ENCODE assay signal across 10 mouse cellular contexts in genomic region chr4:99032921-99033320, GRCm38 (mm10). TPM values are rescaled to one million over a fixed set of nuclear protein-coding genes. Genes with fewer than 3 reads are reported as not detected.
A peak's percentile ranks its signal among the peaks of the same experiment; 100 is the strongest.
DNase-seq lines count a peak whose midpoint lies in the region; ATAC-seq and TF ChIP-seq lines count a peak whose summit lies in the region.
"Had no signal": no experiment of that assay in that cellular context is flagged by ENCODE, and none has a peak within 500 bp of the region (broad histone marks: within the 10 kb centered on the region; RNA-seq: fewer than 3 reads in every experiment).

No protein-coding gene starts in this region.

- TF ChIP-seq CTCF in lung, postnatal 0 days (IDR thresholded peaks at IDR 0.05): no peak
- TF ChIP-seq CTCF in left cerebral cortex, adult 2 months (IDR thresholded peaks at IDR 0.05): no peak

- H3K36me3 ChIP-seq in heart, embryonic 10.5 days: no peaks in the 10 kb centered on the region
- no peaks in the 10 kb centered on the region for H3K36me3 ChIP-seq in lung, postnatal 0 days (ENCODE audit: insufficient read depth, low read length)
- H3K36me3 ChIP-seq: lung, embryonic 15.5 days had no signal

- peak; percentile 13 for DNase-seq in heart, adult 8-10 months (ENCODE audit: low spot score)
- no peak for DNase-seq in heart, embryonic 10.5 days (ENCODE audit: low spot score)
- DNase-seq in A20 (ENCODE audit: low read depth, low spot score): peak; percentile 82
- DNase-seq in lung, postnatal 0 days (ENCODE audit: low spot score): peak; percentile 35
- DNase-seq in urinary bladder, adult 18-20 months (ENCODE audit: low spot score in 2 of 2): no peak
- DNase-seq in layer of hippocampus, adult 8-10 months (ENCODE audit: low spot score in 2 of 2): no peak
- no peak for DNase-seq in left cerebral cortex, adult 2 months (ENCODE audit: extremely low spot score in 1 of 2, low spot score in 2 of 2)
- DNase-seq: right cerebral cortex, postnatal 14 days had no signal

- H3K27ac ChIP-seq in heart, embryonic 10.5 days: no peak overlapping the region
- H3K27ac ChIP-seq in lung, postnatal 0 days (ENCODE audit: low read length): no peak overlapping the region
- H3K27ac ChIP-seq in left cerebral cortex, adult 2 months: no peak overlapping the region
- H3K27ac ChIP-seq: lung, embryonic 15.5 days had no signal

- peak; percentile 91 to 97 for ATAC-seq in hematopoietic stem cell, adult 5-6 weeks (replicated peaks in 1 of 2; ENCODE audit: insufficient read depth in 1 of 2, low FRiP score in 2 of 2, low TSS enrichment in 1 of 2, low read depth in 1 of 2, poor library complexity in 2 of 2, severe bottlenecking in 2 of 2)
- no peak for ATAC-seq in lung, postnatal 0 days

- H3K9ac ChIP-seq in lung, postnatal 0 days (replicated peaks; ENCODE audit: low read depth): no peak overlapping the region
- H3K9ac ChIP-seq: lung, embryonic 15.5 days had no signal

- intact Hi-C loops in left cerebral cortex, adult 2 months (cut with DNase I): no loop called here

- no peaks in the 10 kb centered on the region for H3K9me3 ChIP-seq in heart, embryonic 10.5 days
- H3K9me3 ChIP-seq in lung, postnatal 0 days (ENCODE audit: low read length): no peaks in the 10 kb centered on the region
- H3K9me3 ChIP-seq: lung, embryonic 15.5 days had no signal

- no peaks in the 10 kb centered on the region for H3K27me3 ChIP-seq in heart, embryonic 10.5 days (ENCODE audit: insufficient read depth, poor library complexity, severe bottlenecking)
- no peaks in the 10 kb centered on the region for H3K27me3 ChIP-seq in lung, postnatal 0 days (replicated peaks; ENCODE audit: insufficient read depth, low read length)
- H3K27me3 ChIP-seq: lung, embryonic 15.5 days had no signal

- 85% methylated on average over 4 of the region's 4 CpGs for WGBS in heart, embryonic 10.5 days
- 54% methylated on average over 4 of the region's 4 CpGs for WGBS in lung, postnatal 0 days

- TF ChIP-seq EP300 in lung, postnatal 0 days (IDR thresholded peaks at IDR 0.05): no peak

- peak overlapping the region; percentile 22 for H3K4me2 ChIP-seq in lung, postnatal 0 days (replicated peaks; ENCODE audit: low read depth, low read length)
- H3K4me2 ChIP-seq: lung, embryonic 15.5 days had no signal

- no peaks in the 10 kb centered on the region for H3K4me1 ChIP-seq in heart, embryonic 10.5 days
- no peaks in the 10 kb centered on the region for H3K4me1 ChIP-seq in lung, postnatal 0 days (ENCODE audit: insufficient read depth, low read depth, low read length)
- H3K4me1 ChIP-seq: lung, embryonic 15.5 days had no signal

- no peak overlapping the region for H3K4me3 ChIP-seq in heart, embryonic 10.5 days
- no peak overlapping the region for H3K4me3 ChIP-seq in lung, postnatal 0 days (ENCODE audit: low read depth, low read length)
- H3K4me3 ChIP-seq in left cerebral cortex, adult 2 months: no peak overlapping the region
- H3K4me3 ChIP-seq: lung, embryonic 15.5 days had no signal

RNA-seq across cellular contexts. Expression of gene Angptl3, which starts 2.2 kb away (rescaled TPM):
- 1 to 10 TPM; 3.3 to 6.1 (median 3.9) TPM for total RNA-seq in heart, adult 8-10 months (2022)
- polyA plus RNA-seq in heart, embryonic 10.5 days (2016; fragmentation: Nextera tagmentation; extraction: Ambion mirVana): 0.47 and 1.9 TPM in 2 replicates
- total RNA-seq in hematopoietic stem cell, adult 5-6 weeks (2017): 1.1 and 2.1 TPM in 2 replicates
- 0.61 and 0.75 TPM in 2 replicates for polyA plus RNA-seq in lung, postnatal 0 days (2015; fragmentation: Nextera tagmentation; extraction: Ambion mirVana)
- total RNA-seq in layer of hippocampus, adult 8-10 months (2022): under 1 TPM in 2 of 4 experiments, not detected in 2; 0.47 to 0.75 TPM
- under 1 TPM in 1 of 2 experiments, not detected in 1; 0.42 TPM for total RNA-seq in left cerebral cortex, adult 2 months (2021)

Comparison
In these comparisons a context has a peak if more than half of its experiments do, and no peak if none do; other contexts are left out.
1. DNase-seq: peak in heart, adult 8-10 months (single experiment), A20 (single experiment) and lung, postnatal 0 days (single experiment); none in heart, embryonic 10.5 days (single experiment), urinary bladder, adult 18-20 months (0 of 2), layer of hippocampus, adult 8-10 months (0 of 2) and left cerebral cortex, adult 2 months (0 of 2).